8 mouse cellular contexts compared by ENCODE assay signal in the genomic region with DNA sequence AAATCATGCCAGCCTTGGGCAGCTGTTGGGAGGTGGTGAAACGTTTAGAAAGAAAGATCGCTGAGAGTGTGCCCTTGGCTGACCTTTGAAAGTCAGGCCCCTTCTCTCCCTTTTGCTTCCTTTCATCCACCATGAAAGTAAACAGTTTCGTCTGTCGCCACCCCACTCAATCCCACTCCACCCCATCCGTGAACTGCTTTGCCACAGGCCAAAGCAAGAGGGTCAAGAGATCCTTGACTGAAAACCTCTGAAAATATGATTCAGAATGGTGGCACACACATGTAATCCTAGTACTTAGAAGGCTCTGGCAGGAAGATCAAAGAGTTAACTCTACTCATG. TPM values are rescaled to one million over a fixed set of nuclear protein-coding genes. Genes with fewer than 3 reads are reported as not detected.
A peak's percentile ranks its signal among the peaks of the same experiment; 100 is the strongest.
DNase-seq lines count a peak whose midpoint lies in the region; ATAC-seq and TF ChIP-seq lines count a peak whose summit lies in the region.

No protein-coding gene starts in this region.

- no peak overlapping the region for H3K27ac ChIP-seq in forebrain, embryonic 16.5 days (ENCODE audit: low read length)
- peak overlapping the region; percentile 91 for H3K27ac ChIP-seq in stomach, postnatal 0 days (replicated peaks)

- peak; percentile 11 for DNase-seq in urinary bladder, postnatal 25 days (ENCODE audit: low spot score)
- DNase-seq in urinary bladder, postnatal 4 days (ENCODE audit: low spot score in 2 of 2) = no peak
- no peak for DNase-seq in lung, adult 2 months
- no peak for DNase-seq in stomach, postnatal 0 days (ENCODE audit: low spot score)
- DNase-seq in right cerebral cortex, postnatal 10 days (ENCODE audit: low spot score in 2 of 2) = no peak
- no peak for DNase-seq in left cerebral cortex, postnatal 36 days (ENCODE audit: low spot score in 2 of 2)
- DNase-seq in kidney, adult 18-20 months = no peak

- H3K4me2 ChIP-seq in forebrain, embryonic 16.5 days (ENCODE audit: low read length) = peak overlapping the region; percentile 72
- peak overlapping the region; percentile 62 for H3K4me2 ChIP-seq in stomach, postnatal 0 days (replicated peaks; ENCODE audit: low read depth)

- H3K4me3 ChIP-seq in forebrain, embryonic 16.5 days (replicated peaks; ENCODE audit: low read length) = peak overlapping the region; percentile 49
- H3K4me3 ChIP-seq in lung, adult 2 months (replicated peaks; ENCODE audit: extremely low read depth, low read depth, low read length) = peak overlapping the region; percentile 38
- H3K4me3 ChIP-seq in stomach, postnatal 0 days (ENCODE audit: low read depth, low read length) = peak overlapping the region; percentile 58

- intact Hi-C loops in left cerebral cortex, postnatal 36 days (cut with DNase I) = no loop called here

- H3K36me3 ChIP-seq in forebrain, embryonic 16.5 days (ENCODE audit: control insufficient read depth, insufficient read depth) = no peaks in the 10 kb centered on the region
- H3K36me3 ChIP-seq in stomach, postnatal 0 days (ENCODE audit: control insufficient read depth, insufficient read depth, low read length) = 0 out of 2 replicates have a peak, but pooled peaks cover 2% of the 10 kb centered on the region

- no peaks in the 10 kb centered on the region for H3K27me3 ChIP-seq in forebrain, embryonic 16.5 days (replicated peaks; ENCODE audit: control insufficient read depth, insufficient read depth, low read length)
- no peaks in the 10 kb centered on the region for H3K27me3 ChIP-seq in stomach, postnatal 0 days (ENCODE audit: control insufficient read depth, insufficient read depth, low read length)

- no peak for TF ChIP-seq EP300 in stomach, postnatal 0 days (optimal IDR thresholded peaks at IDR 0.05)

- TF ChIP-seq POLR2A in lung, adult 2 months (IDR thresholded peaks at IDR 0.05; ENCODE audit: borderline replicate concordance, extremely low read depth, low read depth, low read length) = no peak

- no peak for TF ChIP-seq CTCF in lung, adult 2 months (IDR thresholded peaks at IDR 0.05; ENCODE audit: insufficient read depth, low read length)
- TF ChIP-seq CTCF in stomach, postnatal 0 days (IDR thresholded peaks at IDR 0.05; ENCODE audit: low read depth) = no peak

- peak overlapping the region; percentile 59 for H3K9ac ChIP-seq in forebrain, embryonic 16.5 days (replicated peaks; ENCODE audit: low read depth, low read length)
- H3K9ac ChIP-seq in stomach, postnatal 0 days (ENCODE audit: low read length) = peak overlapping the region; percentile 70

- no peak for ATAC-seq in forebrain, embryonic 16.5 days
- no peak; the same call in 1 of the 2 replicates for ATAC-seq in stomach, postnatal 0 days (ENCODE audit: low FRiP score, low TSS enrichment)

- H3K9me3 ChIP-seq in forebrain, embryonic 16.5 days (ENCODE audit: control insufficient read depth, low read length) = no peaks in the 10 kb centered on the region
- no peaks in the 10 kb centered on the region for H3K9me3 ChIP-seq in stomach, postnatal 0 days (ENCODE audit: control insufficient read depth, low read length)

- 37% methylated on average over 5 of the region's 5 CpGs for WGBS in forebrain, embryonic 16.5 days
- WGBS in lung, adult 2 months = 12% methylated on average over 5 of the region's 5 CpGs
- WGBS in stomach, postnatal 0 days = 13% methylated on average over 5 of the region's 5 CpGs

- peaks cover 8% of the 10 kb centered on the region for H3K4me1 ChIP-seq in forebrain, embryonic 16.5 days (replicated peaks; ENCODE audit: control insufficient read depth, insufficient read depth, low read length)
- H3K4me1 ChIP-seq in lung, adult 2 months (ENCODE audit: control insufficient read depth, insufficient read depth, low read length) = no peaks in the 10 kb centered on the region
- H3K4me1 ChIP-seq in stomach, postnatal 0 days (replicated peaks; ENCODE audit: control insufficient read depth, insufficient read depth) = no peaks in the 10 kb centered on the region

RNA-seq across cellular contexts. Expression of gene Tep1, which starts 0.4 kb away (rescaled TPM):
- polyA plus RNA-seq in forebrain, embryonic 16.5 days (2015; fragmentation: Nextera tagmentation; extraction: Ambion mirVana) = 1.1 and 2.2 TPM in 2 replicates
- 28.1 and 28.6 TPM in 2 replicates for polyA plus RNA-seq in lung, adult 2 months (2012; rRNA removed)
- 6.2 and 7.8 TPM in 2 replicates for polyA plus RNA-seq in stomach, postnatal 0 days (2015; fragmentation: Nextera tagmentation; extraction: Ambion mirVana)
- total RNA-seq in left cerebral cortex, postnatal 36 days (2021) = 1 to 10 TPM; 2.9 to 4.1 TPM

RNA-seq across cellular contexts. Expression of gene Klhl33, which starts 26.5 kb away (rescaled TPM):
- 0.31 and 0.68 TPM in 2 replicates for polyA plus RNA-seq in forebrain, embryonic 16.5 days (2015; fragmentation: Nextera tagmentation; extraction: Ambion mirVana)
- polyA plus RNA-seq in lung, adult 2 months (2012; rRNA removed) = 1.4 and 3.7 TPM in 2 replicates
- polyA plus RNA-seq in stomach, postnatal 0 days (2015; fragmentation: Nextera tagmentation; extraction: Ambion mirVana) = 0.31 and 0.33 TPM in 2 replicates
- 1 to 10 TPM; 3.6 to 4.8 TPM for total RNA-seq in left cerebral cortex, postnatal 36 days (2021)

RNA-seq across cellular contexts. Expression of gene Osgep, which starts 53.9 kb away (rescaled TPM):
- polyA plus RNA-seq in forebrain, embryonic 16.5 days (2015; fragmentation: Nextera tagmentation; extraction: Ambion mirVana) = 140 and 146 TPM in 2 replicates
- polyA plus RNA-seq in lung, adult 2 months (2012; rRNA removed) = 104 and 122 TPM in 2 replicates
- polyA plus RNA-seq in stomach, postnatal 0 days (2015; fragmentation: Nextera tagmentation; extraction: Ambion mirVana) = 69.4 and 71.7 TPM in 2 replicates
- total RNA-seq in left cerebral cortex, postnatal 36 days (2021) = 10 to 100 TPM; 32.0 to 35.7 TPM

RNA-seq across cellular contexts. Expression of gene Apex1, which starts 54.0 kb away (rescaled TPM):
- polyA plus RNA-seq in forebrain, embryonic 16.5 days (2015; fragmentation: Nextera tagmentation; extraction: Ambion mirVana) = 265 and 283 TPM in 2 replicates
- 12.0 and 23.2 TPM in 2 replicates for polyA plus RNA-seq in lung, adult 2 months (2012; rRNA removed)
- 92.1 and 100.0 TPM in 2 replicates for polyA plus RNA-seq in stomach, postnatal 0 days (2015; fragmentation: Nextera tagmentation; extraction: Ambion mirVana)
- 10 to 100 TPM; 52.0 to 58.6 TPM for total RNA-seq in left cerebral cortex, postnatal 36 days (2021)

RNA-seq across cellular contexts. Expression of gene Pip4p1, which starts 59.9 kb away (rescaled TPM):
- polyA plus RNA-seq in forebrain, embryonic 16.5 days (2015; fragmentation: Nextera tagmentation; extraction: Ambion mirVana) = 100 and 101 TPM in 2 replicates
- 99.1 and 111 TPM in 2 replicates for polyA plus RNA-seq in lung, adult 2 months (2012; rRNA removed)
- polyA plus RNA-seq in stomach, postnatal 0 days (2015; fragmentation: Nextera tagmentation; extraction: Ambion mirVana) = 38.3 and 42.7 TPM in 2 replicates
- 100 to 1,000 TPM in 1 of 2 experiments, 10 to 100 TPM in 1; 89.8 to 103 TPM for total RNA-seq in left cerebral cortex, postnatal 36 days (2021)
